Mouse (Mus musculus): ENCODE results near the gene Atf6b. TPM values are rescaled to one million over a fixed set of nuclear protein-coding genes. Genes with fewer than 3 reads are reported as not detected.

Gene Atf6b
- polyA plus RNA-seq, 1 experiment = 31.3 TPM

GRCm38 (mm10) chr17:34627943-34628643, 18.9 kb upstream of the Atf6b start, which contains the start of gene Ppt2:
Gene Ppt2 (minus strand): TSS chr17:34628510.
- Histone ChIP-seq H3K36me3 (ENCODE audit: control insufficient read depth, insufficient read depth, low read length, poor library complexity, severe bottlenecking) (no peaks in the 10 kb centered on the region), H3K27ac (ENCODE audit: insufficient read depth, low read length) (no peak within 1 kb of the TSS), H3K27me3 (ENCODE audit: control insufficient read depth, insufficient read depth, low read length, poor library complexity, severe bottlenecking) (peaks cover 4% of the 10 kb centered on the region; the same call in 1 of the 2 replicates), H3K9ac (ENCODE audit: low read depth, poor library complexity, severe bottlenecking) (peak within 1 kb of the TSS; percentile 73), H3K4me1 (ENCODE audit: control insufficient read depth, insufficient read depth, low read length) (peaks cover 1% of the 10 kb centered on the region), H3K9me3 (replicated peaks; ENCODE audit: control insufficient read depth, insufficient read depth, low read length, poor library complexity, severe bottlenecking) (no peaks in the 10 kb centered on the region), H3K4me3 (ENCODE audit: low read depth, low read length) (peak within 1 kb of the TSS; percentile 80)
- TF ChIP-seq POLR2A (IDR thresholded peaks at IDR 0.05; ENCODE audit: insufficient read depth, low read length) (no peak), CTCF (IDR thresholded peaks at IDR 0.05; ENCODE audit: low read depth, low read length) (no peak)

- no peak overlapping the region for H3K4me3 ChIP-seq (ENCODE audit: low read depth, low read length)
- no peaks in the 10 kb centered on the region for H3K36me3 ChIP-seq (ENCODE audit: control insufficient read depth, insufficient read depth, low read length, poor library complexity, severe bottlenecking)
- TF ChIP-seq EP300 (IDR thresholded peaks at IDR 0.05; ENCODE audit: insufficient read depth, low read depth, low read length) (no peak), POLR2A (IDR thresholded peaks at IDR 0.05; ENCODE audit: insufficient read depth, low read length) (no peak), CTCF (IDR thresholded peaks at IDR 0.05; ENCODE audit: low read depth, low read length) (no peak)
- H3K27ac ChIP-seq (ENCODE audit: insufficient read depth, low read length) = no peak overlapping the region
- H3K4me1 ChIP-seq (ENCODE audit: control insufficient read depth, insufficient read depth, low read length) = peaks cover 1% of the 10 kb centered on the region
- no peak overlapping the region for H3K9ac ChIP-seq (ENCODE audit: low read depth, poor library complexity, severe bottlenecking)
- no peaks in the 10 kb centered on the region for H3K9me3 ChIP-seq (replicated peaks; ENCODE audit: control insufficient read depth, insufficient read depth, low read length, poor library complexity, severe bottlenecking)
- peaks cover 4% of the 10 kb centered on the region; the same call in 1 of the 2 replicates for H3K27me3 ChIP-seq (ENCODE audit: control insufficient read depth, insufficient read depth, low read length, poor library complexity, severe bottlenecking)
Observed at GRCm38 (mm10) chr17:34628644-34628967, 18.3 kb upstream of the Atf6b start.

GRCm38 (mm10) chr17:34629221-34629751, 17.7 kb upstream of the Atf6b start, which contains the start of gene Prrt1:
Gene Prrt1 (plus strand): TSS chr17:34629533.
- Histone ChIP-seq H3K9me3 (replicated peaks; ENCODE audit: control insufficient read depth, insufficient read depth, low read length, poor library complexity, severe bottlenecking) (no peaks in the 10 kb centered on the region), H3K4me3 (ENCODE audit: low read depth, low read length) (no peak within 1 kb of the TSS), H3K9ac (ENCODE audit: low read depth, poor library complexity, severe bottlenecking) (0 out of 2 replicates have a peak within 1 kb of the TSS, but pooled peaks have one; percentile 73), H3K27ac (ENCODE audit: insufficient read depth, low read length) (no peak within 1 kb of the TSS), H3K36me3 (ENCODE audit: control insufficient read depth, insufficient read depth, low read length, poor library complexity, severe bottlenecking) (no peaks in the 10 kb centered on the region), H3K4me1 (ENCODE audit: control insufficient read depth, insufficient read depth, low read length) (peaks cover 1% of the 10 kb centered on the region), H3K27me3 (ENCODE audit: control insufficient read depth, insufficient read depth, low read length, poor library complexity, severe bottlenecking) (peaks cover 4% of the 10 kb centered on the region; the same call in 1 of the 2 replicates)
- TF ChIP-seq CTCF (IDR thresholded peaks at IDR 0.05; ENCODE audit: low read depth, low read length) (no peak), POLR2A (IDR thresholded peaks at IDR 0.05; ENCODE audit: insufficient read depth, low read length) (no peak), EP300 (IDR thresholded peaks at IDR 0.05; ENCODE audit: insufficient read depth, low read depth, low read length) (no peak)

- Histone ChIP-seq H3K27me3 (ENCODE audit: control insufficient read depth, insufficient read depth, low read length, poor library complexity, severe bottlenecking) (peaks cover 4% of the 10 kb centered on the region; the same call in 1 of the 2 replicates), H3K27ac (ENCODE audit: insufficient read depth, low read length) (no peak overlapping the region), H3K9ac (ENCODE audit: low read depth, poor library complexity, severe bottlenecking) (peak overlapping the region; percentile 49; the same call in 1 of the 2 replicates), H3K9me3 (replicated peaks; ENCODE audit: control insufficient read depth, insufficient read depth, low read length, poor library complexity, severe bottlenecking) (no peaks in the 10 kb centered on the region), H3K4me1 (ENCODE audit: control insufficient read depth, insufficient read depth, low read length) (peaks cover 1% of the 10 kb centered on the region), H3K36me3 (ENCODE audit: control insufficient read depth, insufficient read depth, low read length, poor library complexity, severe bottlenecking) (no peaks in the 10 kb centered on the region), H3K4me3 (ENCODE audit: low read depth, low read length) (no peak overlapping the region)
- TF ChIP-seq POLR2A (IDR thresholded peaks at IDR 0.05; ENCODE audit: insufficient read depth, low read length) (no peak), EP300 (IDR thresholded peaks at IDR 0.05; ENCODE audit: insufficient read depth, low read depth, low read length) (no peak), CTCF (IDR thresholded peaks at IDR 0.05; ENCODE audit: low read depth, low read length) (no peak)
Observed at GRCm38 (mm10) chr17:34629796-34630603, 16.9 kb upstream of the Atf6b start.

GRCm38 (mm10) chr17:34630761-34631301, 16.1 kb upstream of the Atf6b start:
- no peaks in the 10 kb centered on the region for H3K4me1 ChIP-seq (ENCODE audit: control insufficient read depth, insufficient read depth, low read length)
- no peaks in the 10 kb centered on the region for H3K36me3 ChIP-seq (ENCODE audit: control insufficient read depth, insufficient read depth, low read length, poor library complexity, severe bottlenecking)
- H3K9me3 ChIP-seq (replicated peaks; ENCODE audit: control insufficient read depth, insufficient read depth, low read length, poor library complexity, severe bottlenecking) = no peaks in the 10 kb centered on the region
- H3K4me3 ChIP-seq (ENCODE audit: low read depth, low read length) = peak overlapping the region; percentile 14; the same call in 1 of the 2 replicates
- TF ChIP-seq POLR2A (IDR thresholded peaks at IDR 0.05; ENCODE audit: insufficient read depth, low read length) = no peak
- no peak for TF ChIP-seq EP300 (IDR thresholded peaks at IDR 0.05; ENCODE audit: insufficient read depth, low read depth, low read length)
- no peak overlapping the region for H3K27ac ChIP-seq (ENCODE audit: insufficient read depth, low read length)
- H3K9ac ChIP-seq (ENCODE audit: low read depth, poor library complexity, severe bottlenecking) = peak overlapping the region; percentile 49
- H3K27me3 ChIP-seq (ENCODE audit: control insufficient read depth, insufficient read depth, low read length, poor library complexity, severe bottlenecking) = peaks cover 4% of the 10 kb centered on the region; the same call in 1 of the 2 replicates
